Mouse (Mus musculus) limb, embryonic 12.5 days (tissue): Measurements from ENCODE around the gene Gm21962. TPM values are rescaled to one million over a fixed set of nuclear protein-coding genes. Genes with fewer than 3 reads are reported as not detected.

ENCODE experiments used
- ATAC-seq: fragments of 200-750 bp; cut with Nextera tagmentation; 2 replicates; pipeline ENCODE4 v1.8.0; 2017; ENCODE audit warnings: low read depth, moderate TSS enrichment; ENCODE audit not compliant: insufficient number of reproducible peaks, insufficient read depth, low FRiP score, low TSS enrichment
- H3K27ac ChIP-seq: fragments of 300-500 bp; sonication (generic); 2 replicates; pipeline ENCODE4 v1.5.1; 2016; ENCODE audit warnings: mild to moderate bottlenecking, moderate library complexity
- H3K27me3 ChIP-seq: fragments of 300-500 bp; sonication (generic); 2 replicates; pipeline ENCODE4 v1.6.1; 2016; ENCODE audit warnings: mild to moderate bottlenecking, moderate library complexity
- H3K36me3 ChIP-seq: fragments of 300-500 bp; sonication (generic); 2 replicates; pipeline ENCODE4 v1.6.1; 2016; ENCODE audit warnings: mild to moderate bottlenecking, moderate library complexity
- H3K4me1 ChIP-seq: fragments of 300-500 bp; sonication (generic); replicated peaks from 2 replicates; pipeline ENCODE4 v1.6.1; 2016
- H3K4me2 ChIP-seq: fragments of 300-500 bp; sonication (generic); 2 replicates; pipeline ENCODE4 v1.6.1; 2016; ENCODE audit warnings: mild to moderate bottlenecking, moderate library complexity
- H3K4me3 ChIP-seq: fragments of 300-500 bp; sonication (generic); replicated peaks from 2 replicates; pipeline ENCODE4 v1.5.1; 2016; ENCODE audit warnings: mild to moderate bottlenecking
- H3K9ac ChIP-seq: fragments of 300-500 bp; sonication (generic); replicated peaks from 2 replicates; pipeline ENCODE4 v1.6.1; 2016; ENCODE audit warnings: mild to moderate bottlenecking, moderate library complexity
- H3K9me3 ChIP-seq: fragments of 300-500 bp; sonication (generic); 2 replicates; pipeline ENCODE4 v1.6.1; 2016; ENCODE audit warnings: mild to moderate bottlenecking, moderate library complexity
- WGBS: fragments of 180-500 bp; shearing (Covaris S2); methylation state at CpG from one replicate; pipeline ENCODE4 v1.1.7; 2016; 5-methylcytosine and 5-hydroxymethylcytosine counted together
- polyA plus RNA-seq: library from polyadenylated mRNA; unstranded; fragments of >200 nt; fragmentation: Nextera tagmentation; extraction: Ambion mirVana; gene quantifications from 2 replicates; pipeline ENCODE4 v1.2.1, GENCODE M21; 2016

The Gm21962 gene
- polyA plus RNA-seq, 1 experiment from 2014 or later, result not detected

- no peak overlapping the region for H3K4me2 ChIP-seq
- H3K27ac ChIP-seq, result no peak overlapping the region
- H3K9me3 ChIP-seq, result no peaks in the 10 kb centered on the region
- peaks cover 18% of the 10 kb centered on the region for H3K4me1 ChIP-seq
- no peaks in the 10 kb centered on the region for H3K36me3 ChIP-seq
- WGBS, result 8% methylated on average over 6 of the region's 6 CpGs
- H3K27me3 ChIP-seq, result no peaks in the 10 kb centered on the region
- ATAC-seq, result no peak
- H3K9ac ChIP-seq, result no peak overlapping the region
- no peak overlapping the region for H3K4me3 ChIP-seq
Observed at GRCm38 (mm10) chr3:137644947-137645346, 26.4 kb upstream of the Gm21962 start.

- Histone ChIP-seq H3K4me1 (peaks cover 18% of the 10 kb centered on the region), H3K27me3 (no peaks in the 10 kb centered on the region), H3K36me3 (no peaks in the 10 kb centered on the region), H3K27ac (no peak overlapping the region), H3K4me2 (no peak overlapping the region), H3K9me3 (no peaks in the 10 kb centered on the region), H3K4me3 (no peak overlapping the region), H3K9ac (no peak overlapping the region)
- WGBS, result 48% methylated on average over 12 of the region's 12 CpGs
- 0 out of 2 replicates have a peak, but pooled peaks have one; percentile 56 for ATAC-seq
Observed at GRCm38 (mm10) chr3:137647427-137648100, 23.8 kb upstream of the Gm21962 start.

- Histone ChIP-seq H3K4me2 (no peak overlapping the region), H3K4me1 (peaks cover 10% of the 10 kb centered on the region; the same call in 1 of the 2 replicates), H3K4me3 (no peak overlapping the region), H3K36me3 (no peaks in the 10 kb centered on the region), H3K9ac (no peak overlapping the region), H3K27me3 (no peaks in the 10 kb centered on the region), H3K9me3 (no peaks in the 10 kb centered on the region), H3K27ac (no peak overlapping the region)
- 78% methylated on average over 5 of the region's 5 CpGs for WGBS
- ATAC-seq, result no peak
Observed at GRCm38 (mm10) chr3:137649112-137649511, 22.2 kb upstream of the Gm21962 start.

- Histone ChIP-seq H3K9me3 (no peaks in the 10 kb centered on the region), H3K36me3 (no peaks in the 10 kb centered on the region), H3K27ac (no peak overlapping the region), H3K27me3 (no peaks in the 10 kb centered on the region), H3K9ac (no peak overlapping the region), H3K4me3 (no peak overlapping the region), H3K4me1 (no peaks in the 10 kb centered on the region), H3K4me2 (no peak overlapping the region)
- no peak for ATAC-seq
- WGBS, result 97% methylated on average over 2 of the region's 2 CpGs
Observed at GRCm38 (mm10) chr3:137652853-137653252, 18.5 kb upstream of the Gm21962 start.

- no peak for ATAC-seq
Observed at GRCm38 (mm10) chr3:137680923-137681322, 9.6 kb downstream of the Gm21962 start.

GRCm38 (mm10) chr3:137682911-137683806 is 11.8 kb downstream of the Gm21962 start:
- no peak overlapping the region for H3K4me2 ChIP-seq
- WGBS, result 28% methylated on average over 7 of the region's 7 CpGs
- no peaks in the 10 kb centered on the region for H3K9me3 ChIP-seq
- no peak overlapping the region for H3K9ac ChIP-seq
- peaks cover 8% of the 10 kb centered on the region; the same call in 1 of the 2 replicates for H3K4me1 ChIP-seq
- H3K27me3 ChIP-seq, result no peaks in the 10 kb centered on the region
- no peak overlapping the region for H3K27ac ChIP-seq
- H3K4me3 ChIP-seq, result no peak overlapping the region
- ATAC-seq, result no peak
- no peaks in the 10 kb centered on the region for H3K36me3 ChIP-seq

More at GRCm38 (mm10) chr3:137680923-137681322, 9.6 kb downstream of the Gm21962 start:
- Histone ChIP-seq H3K9ac (no peak overlapping the region), H3K4me3 (no peak overlapping the region), H3K27me3 (no peaks in the 10 kb centered on the region), H3K27ac (no peak overlapping the region), H3K4me1 (peaks cover 8% of the 10 kb centered on the region; the same call in 1 of the 2 replicates), H3K9me3 (no peaks in the 10 kb centered on the region), H3K4me2 (no peak overlapping the region), H3K36me3 (no peaks in the 10 kb centered on the region)
- 10% methylated on average over 3 of the region's 3 CpGs for WGBS

GRCm38 (mm10) chr3:137683807-137684403 is 12.6 kb downstream of the Gm21962 start:
- 37% methylated on average over 6 of the region's 6 CpGs for WGBS
- Histone ChIP-seq H3K36me3 (no peaks in the 10 kb centered on the region), H3K9ac (no peak overlapping the region), H3K27me3 (no peaks in the 10 kb centered on the region), H3K4me2 (no peak overlapping the region), H3K9me3 (no peaks in the 10 kb centered on the region), H3K4me1 (peaks cover 8% of the 10 kb centered on the region; the same call in 1 of the 2 replicates), H3K27ac (no peak overlapping the region), H3K4me3 (no peak overlapping the region)
- ATAC-seq, result no peak

- H3K4me3 ChIP-seq, result no peak overlapping the region
- no peak for ATAC-seq
- H3K36me3 ChIP-seq, result no peaks in the 10 kb centered on the region
- H3K9ac ChIP-seq, result no peak overlapping the region
- WGBS, result 95% methylated on average over 2 of the region's 2 CpGs
- H3K27ac ChIP-seq, result no peak overlapping the region
- H3K9me3 ChIP-seq, result no peaks in the 10 kb centered on the region
- no peaks in the 10 kb centered on the region for H3K27me3 ChIP-seq
- no peak overlapping the region for H3K4me2 ChIP-seq
- peaks cover 8% of the 10 kb centered on the region; the same call in 1 of the 2 replicates for H3K4me1 ChIP-seq
Observed at GRCm38 (mm10) chr3:137686932-137687331, 15.6 kb downstream of the Gm21962 start.

GRCm38 (mm10) chr3:137691503-137691902 is 20.2 kb downstream of the Gm21962 start:
- no peaks in the 10 kb centered on the region for H3K4me1 ChIP-seq
- no peaks in the 10 kb centered on the region for H3K9me3 ChIP-seq
- no peak overlapping the region for H3K4me2 ChIP-seq
- H3K36me3 ChIP-seq, result no peaks in the 10 kb centered on the region
- no peak overlapping the region for H3K9ac ChIP-seq
- no peak overlapping the region for H3K27ac ChIP-seq
- H3K27me3 ChIP-seq, result no peaks in the 10 kb centered on the region
- ATAC-seq, result no peak
- no peak overlapping the region for H3K4me3 ChIP-seq

- Histone ChIP-seq H3K36me3 (no peaks in the 10 kb centered on the region), H3K9me3 (no peaks in the 10 kb centered on the region), H3K4me2 (no peak overlapping the region), H3K27ac (no peak overlapping the region), H3K9ac (no peak overlapping the region), H3K27me3 (no peaks in the 10 kb centered on the region), H3K4me1 (no peaks in the 10 kb centered on the region), H3K4me3 (no peak overlapping the region)
- ATAC-seq, result no peak
- 62% methylated on average over 2 of the region's 2 CpGs for WGBS
Observed at GRCm38 (mm10) chr3:137715946-137716345, 44.6 kb downstream of the Gm21962 start.

- no peaks in the 10 kb centered on the region for H3K9me3 ChIP-seq
- no peaks in the 10 kb centered on the region for H3K36me3 ChIP-seq
- no peak overlapping the region for H3K4me2 ChIP-seq
- no peak overlapping the region for H3K4me3 ChIP-seq
- H3K4me1 ChIP-seq, result no peaks in the 10 kb centered on the region
- ATAC-seq, result no peak
- no peak overlapping the region for H3K9ac ChIP-seq
- no peak overlapping the region for H3K27ac ChIP-seq
- no peaks in the 10 kb centered on the region for H3K27me3 ChIP-seq
- 66% methylated on average over 3 of the region's 3 CpGs for WGBS
Observed at GRCm38 (mm10) chr3:137716573-137717157, 45.3 kb downstream of the Gm21962 start.
